ENCODE assay signal across 7 mouse cellular contexts in the genomic region with DNA sequence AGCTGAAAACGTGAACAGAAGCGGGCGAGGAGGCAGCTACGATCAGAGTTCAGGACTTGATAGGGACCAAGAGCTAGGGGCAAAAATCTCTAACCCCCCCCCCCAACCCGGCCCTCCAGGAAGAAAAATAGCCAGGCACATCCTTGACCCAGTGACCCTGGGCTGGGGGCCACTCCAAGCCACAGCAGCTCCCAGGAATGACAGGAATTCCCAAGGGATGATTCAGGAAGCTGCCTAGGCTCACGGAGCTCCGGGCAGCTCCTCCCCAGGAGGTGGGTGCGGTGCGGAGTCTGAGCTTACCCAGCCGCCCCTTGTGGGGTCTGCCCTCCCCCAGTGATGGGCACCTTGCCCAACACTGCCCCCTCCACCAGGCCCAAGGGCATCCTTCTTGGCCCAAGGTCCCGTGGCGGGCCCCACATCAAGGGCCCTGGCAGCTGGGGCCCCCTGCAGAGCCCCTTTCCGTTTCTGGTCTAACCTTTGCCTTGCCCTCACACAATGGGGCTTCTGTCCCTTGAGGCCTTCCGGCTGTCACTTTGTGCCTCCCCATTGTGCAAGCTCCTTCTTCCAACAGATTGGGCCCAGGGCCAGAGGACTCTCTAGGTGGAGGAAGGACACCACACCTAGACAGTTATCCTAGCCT. TPM values are rescaled to one million over a fixed set of nuclear protein-coding genes. Genes with fewer than 3 reads are reported as not detected.
A peak's percentile ranks its signal among the peaks of the same experiment; 100 is the strongest.
DNase-seq lines count a peak whose midpoint lies in the region; ATAC-seq and TF ChIP-seq lines count a peak whose summit lies in the region.

A gene (minus strand): TSS at position 51 of the 640 bp plus-strand sequence.

- no peak for ATAC-seq in hindbrain, embryonic 15.5 days (ENCODE audit: low FRiP score, low read depth)
- no peak for ATAC-seq in liver, embryonic 14.5 days (ENCODE audit: insufficient read depth)
- no peak for ATAC-seq in neural tube, embryonic 14.5 days (ENCODE audit: low read depth)

- no peak for TF ChIP-seq RAD21 in MEL (IDR thresholded peaks at IDR 0.05; ENCODE audit: low read depth, low read length)

- no peaks in the 10 kb centered on the region for H3K79me2 ChIP-seq in MEL (ENCODE audit: control insufficient read depth, insufficient read depth, low read length, poor library complexity)

- H3K9ac ChIP-seq in MEL (ENCODE audit: control insufficient read depth, low read depth, low read length, poor library complexity, severe bottlenecking) = peak within 1 kb of the TSS; percentile 63
- 0 out of 2 replicates have a peak within 1 kb of the TSS, but pooled peaks have one; percentile 16 for H3K9ac ChIP-seq in hindbrain, embryonic 15.5 days
- peak within 1 kb of the TSS; percentile 72 for H3K9ac ChIP-seq in liver, embryonic 14.5 days (replicated peaks)
- H3K9ac ChIP-seq in neural tube, embryonic 14.5 days (replicated peaks; ENCODE audit: low read depth, low read length) = no peak within 1 kb of the TSS

- peaks cover 6 to 48% of the 10 kb centered on the region in 2 experiments for H3K4me1 ChIP-seq in MEL (ENCODE audit: control insufficient read depth in 1 of 2, insufficient read depth in 2 of 2, low read length in 2 of 2)
- H3K4me1 ChIP-seq in hindbrain, embryonic 15.5 days (replicated peaks) = peaks cover 13% of the 10 kb centered on the region
- peaks cover 10 to 24% of the 10 kb centered on the region in 2 experiments for H3K4me1 ChIP-seq in liver, embryonic 14.5 days (replicated peaks; ENCODE audit: control insufficient read depth in 2 of 2, insufficient read depth in 2 of 2, low read length in 1 of 2)
- H3K4me1 ChIP-seq in neural tube, embryonic 14.5 days (ENCODE audit: control insufficient read depth, insufficient read depth, low read length) = peaks cover 8% of the 10 kb centered on the region

- no peak for DNase-seq in MEL (ENCODE audit: low read depth, low spot score)
- peak; percentile 54 for DNase-seq in adrenal gland, postnatal 25 days
- no peak for DNase-seq in gastrocnemius, postnatal 10 days
- DNase-seq in liver, embryonic 14.5 days (ENCODE audit: low read depth in 3 of 3, low spot score in 3 of 3) = no peak
- DNase-seq in layer of hippocampus, postnatal 36 days = no peak

- peak within 1 kb of the TSS; percentile 44 for H3K4me2 ChIP-seq in hindbrain, embryonic 15.5 days
- peak within 1 kb of the TSS; percentile 63 for H3K4me2 ChIP-seq in liver, embryonic 14.5 days (ENCODE audit: low read depth)
- peak within 1 kb of the TSS; percentile 27; the same call in 1 of the 2 replicates for H3K4me2 ChIP-seq in neural tube, embryonic 14.5 days (ENCODE audit: low read depth, low read length)

- H3K27me3 ChIP-seq in MEL (ENCODE audit: control insufficient read depth in 1 of 2, insufficient read depth in 2 of 2, low read length in 2 of 2) = no peaks in the 10 kb centered on the region
- H3K27me3 ChIP-seq in hindbrain, embryonic 15.5 days = peaks cover 27% of the 10 kb centered on the region
- peaks cover 10% of the 10 kb centered on the region for H3K27me3 ChIP-seq in liver, embryonic 14.5 days (ENCODE audit: control insufficient read depth, insufficient read depth, low read length)
- peaks cover 6% of the 10 kb centered on the region; the same call in 1 of the 2 replicates for H3K27me3 ChIP-seq in neural tube, embryonic 14.5 days (ENCODE audit: control insufficient read depth, insufficient read depth, low read length)

- no peak for TF ChIP-seq POLR2A in MEL (IDR thresholded peaks at IDR 0.05; ENCODE audit: control insufficient read depth in 1 of 2, insufficient read depth in 1 of 2, low read depth in 1 of 2, low read length in 2 of 2, poor library complexity in 1 of 2)

- no peak for TF ChIP-seq CTCF in MEL (IDR thresholded peaks at IDR 0.05 in 2 of 3, conservative IDR thresholded peaks at IDR 0.05 in 1 of 3; ENCODE audit: control insufficient read depth in 1 of 3, insufficient read depth in 1 of 3, low read depth in 2 of 3, low read length in 3 of 3, poor library complexity in 1 of 3, severe bottlenecking in 1 of 3)
- TF ChIP-seq CTCF in liver, embryonic 14.5 days (IDR thresholded peaks at IDR 0.05; ENCODE audit: low read depth) = no peak

- no peaks in the 10 kb centered on the region for H3K9me3 ChIP-seq in MEL (replicated peaks; ENCODE audit: insufficient read depth, low read length)
- no peaks in the 10 kb centered on the region for H3K9me3 ChIP-seq in hindbrain, embryonic 15.5 days
- H3K9me3 ChIP-seq in liver, embryonic 14.5 days (ENCODE audit: control insufficient read depth, low read length) = no peaks in the 10 kb centered on the region
- H3K9me3 ChIP-seq in neural tube, embryonic 14.5 days (ENCODE audit: control insufficient read depth, low read length) = no peaks in the 10 kb centered on the region

- H3K4me3 ChIP-seq in MEL (ENCODE audit: control insufficient read depth in 1 of 2, insufficient read depth in 1 of 2, low read depth in 2 of 2, low read length in 2 of 2) = peak within 1 kb of the TSS; percentile 37 to 88
- peak within 1 kb of the TSS; percentile 9 for H3K4me3 ChIP-seq in hindbrain, embryonic 15.5 days
- H3K4me3 ChIP-seq in liver, embryonic 14.5 days (ENCODE audit: insufficient read depth in 1 of 2, low read depth in 2 of 2, low read length in 2 of 2) = peak within 1 kb of the TSS; percentile 60 to 66
- H3K4me3 ChIP-seq in neural tube, embryonic 14.5 days (ENCODE audit: low read depth, low read length) = no peak within 1 kb of the TSS; the same call in 1 of the 2 replicates

- WGBS in hindbrain, embryonic 15.5 days = 3% methylated on average over 13 of the region's 14 CpGs
- WGBS in liver, embryonic 14.5 days (ENCODE audit: insufficient replicate concordance) = 6% methylated on average over 14 of the region's 14 CpGs
- 0% methylated on average over 13 of the region's 14 CpGs for WGBS in neural tube, embryonic 14.5 days

- no peak for TF ChIP-seq EP300 in MEL (IDR thresholded peaks at IDR 0.05; ENCODE audit: low read depth in 1 of 2, low read length in 2 of 2)
- TF ChIP-seq EP300 in liver, embryonic 14.5 days (IDR thresholded peaks at IDR 0.05; ENCODE audit: low read depth) = no peak

- peak within 1 kb of the TSS; percentile 42 for H3K27ac ChIP-seq in MEL (ENCODE audit: control insufficient read depth, low read depth, low read length)
- no peak within 1 kb of the TSS for H3K27ac ChIP-seq in hindbrain, embryonic 15.5 days (replicated peaks)
- peak within 1 kb of the TSS; percentile 58 for H3K27ac ChIP-seq in liver, embryonic 14.5 days
- no peak within 1 kb of the TSS for H3K27ac ChIP-seq in neural tube, embryonic 14.5 days (ENCODE audit: low read depth, low read length)

- H3K36me3 ChIP-seq in MEL (ENCODE audit: control insufficient read depth in 1 of 2, insufficient read depth in 2 of 2, low read length in 2 of 2) = peaks cover 0 to 14% of the 10 kb centered on the region in 2 experiments; a peak in 2 of 4 replicates
- no peaks in the 10 kb centered on the region for H3K36me3 ChIP-seq in hindbrain, embryonic 15.5 days
- H3K36me3 ChIP-seq in liver, embryonic 14.5 days (replicated peaks; ENCODE audit: control insufficient read depth, insufficient read depth, low read depth) = no peaks in the 10 kb centered on the region
- H3K36me3 ChIP-seq in neural tube, embryonic 14.5 days (ENCODE audit: control insufficient read depth, insufficient read depth, low read length) = no peaks in the 10 kb centered on the region

TF ChIP-seq in MEL, 35 proteins besides CTCF, POLR2A, EP300 and RAD21:
- TF ChIP-seq UBTF (IDR thresholded peaks at IDR 0.05; ENCODE audit: borderline replicate concordance, insufficient read depth, low read depth, low read length) (no peak), SIN3A (IDR thresholded peaks at IDR 0.05; ENCODE audit: low read length) (peak; percentile 8; the same call in 1 of the 2 replicates), POLR2AphosphoS5 (IDR thresholded peaks at IDR 0.05; ENCODE audit: borderline replicate concordance, low read depth, low read length) (no peak), NRF1 (IDR thresholded peaks at IDR 0.05; ENCODE audit: insufficient read depth, low read depth, low read length, poor library complexity, severe bottlenecking) (no peak), HCFC1 (IDR thresholded peaks at IDR 0.05; ENCODE audit: low read depth, low read length) (no peak)

RNA-seq across cellular contexts. Expression of the gene that starts here (rescaled TPM):
- 6.1 and 6.2 TPM in 2 replicates for total RNA-seq in MEL (2012; rRNA removed)
- polyA plus RNA-seq in MEL (2012; ENCODE audit: insufficient read depth in 1 of 2, insufficient read length in 2 of 2, low read depth in 1 of 2, low replicate concordance in 2 of 2, missing spikeins in 1 of 2) = 10 to 100 TPM in 1 of 2 experiments, not detected in 1; 21.9 TPM
- 77.1 and 111 TPM in 2 replicates for total RNA-seq in adrenal gland, postnatal 25 days (2021)
- total RNA-seq in gastrocnemius, postnatal 10 days (2021) = 10 to 100 TPM; 27.7 to 33.1 TPM
- polyA plus RNA-seq in hindbrain, embryonic 15.5 days (2015; fragmentation: Nextera tagmentation; extraction: Ambion mirVana) = 8.2 TPM in 2 replicates
- polyA plus RNA-seq in liver, embryonic 14.5 days (2012; rRNA removed) = 24.4 and 27.0 TPM in 2 replicates
- 18.2 and 20.7 TPM in 2 replicates for polyA plus RNA-seq in liver, embryonic 14.5 days (2014; fragmentation: Nextera tagmentation; extraction: Ambion mirVana)
- polyA plus RNA-seq in neural tube, embryonic 14.5 days (2014; fragmentation: Nextera tagmentation; extraction: Ambion mirVana) = 0.79 and 4.7 TPM in 2 replicates
- total RNA-seq in layer of hippocampus, postnatal 36 days (2021) = 1 to 10 TPM; 6.2 to 9.9 TPM

Comparison
In these comparisons a context has a peak if more than half of its experiments do, and no peak if none do; other contexts are left out.
1. H3K27ac ChIP-seq: peak in MEL (single experiment) and liver, embryonic 14.5 days (single experiment); none in hindbrain, embryonic 15.5 days (single experiment) and neural tube, embryonic 14.5 days (single experiment).
2. Peak in every context shown above with its lines, with median percentiles within 50 percentile points of each other: H3K4me2 ChIP-seq.